Mouse (Mus musculus) CH12.LX (cell line): ENCODE data around the gene Uba3. TPM values are rescaled to one million over a fixed set of nuclear protein-coding genes. Genes with fewer than 3 reads are reported as not detected.

ENCODE experiments used
- DNase-seq: peaks from one replicate; pipeline ENCODE4 v3.0.0-alpha.2; 2013; ENCODE audit errors: extremely low read depth
- H3K27ac ChIP-seq: 2 replicates; pipeline ENCODE4 v1.5.1; 2012; ENCODE audit warnings: low read depth, mild to moderate bottlenecking, control low read depth, moderate library complexity; ENCODE audit not compliant: insufficient read depth
- H3K27me3 ChIP-seq: replicated peaks from 2 replicates; pipeline ENCODE3; 2012; ENCODE audit warnings: inconsistent platforms
- H3K36me3 ChIP-seq, 2 experiments: replicated peaks in 1 of 2; 2 replicates each; pipeline versions ENCODE3 to v1.6.1; 2012; ENCODE audit warnings: inconsistent platforms in 1 of 2, low read length in 1 of 2, mild to moderate bottlenecking in 1 of 2, mixed read lengths in 1 of 2, moderate library complexity in 1 of 2; ENCODE audit not compliant: control insufficient read depth in 1 of 2, insufficient read depth in 1 of 2
- H3K4me1 ChIP-seq, 2 experiments: 2 replicates each; pipeline ENCODE4 v1.6.1; 2012; ENCODE audit warnings: inconsistent platforms in 1 of 2, moderate library complexity in 1 of 2; ENCODE audit not compliant: insufficient read depth in 2 of 2, control insufficient read depth in 1 of 2
- H3K4me2 ChIP-seq: 2 replicates; pipeline ENCODE4 v1.6.1; 2012; ENCODE audit warnings: low read depth, mild to moderate bottlenecking, control low read depth; ENCODE audit not compliant: poor library complexity, insufficient read depth, severe bottlenecking
- H3K4me3 ChIP-seq, 3 experiments: fragments of 150-350 bp in 1 of 3; sonication (generic) in 1 of 3; replicated peaks in 1 of 3; 2 replicates each; pipeline versions ENCODE3 to v1.5.1; 2011 to 2012; ENCODE audit warnings: low read depth in 2 of 3, low read length in 2 of 3, mild to moderate bottlenecking in 2 of 3, moderate library complexity in 2 of 3, control low read depth in 1 of 3, improper control_type of control experiment in 1 of 3, inconsistent platforms in 1 of 3, mixed read lengths in 1 of 3; ENCODE audit not compliant: poor library complexity in 1 of 3
- H3K79me2 ChIP-seq: replicated peaks from 2 replicates; pipeline ENCODE4 v1.6.1; 2012; ENCODE audit warnings: mild to moderate bottlenecking, moderate library complexity; ENCODE audit not compliant: control insufficient read depth, poor library complexity, insufficient read depth, severe bottlenecking; ENCODE audit errors: extremely low read depth
- H3K9ac ChIP-seq: 2 replicates; pipeline ENCODE4 v1.6.1; 2012; ENCODE audit warnings: low read depth, mild to moderate bottlenecking, control low read depth, moderate library complexity; ENCODE audit not compliant: insufficient read depth
- H3K9me3 ChIP-seq: replicated peaks from 2 replicates; pipeline ENCODE3; 2012; ENCODE audit warnings: low read length, inconsistent platforms, mixed read lengths
- BHLHE40 ChIP-seq: IDR thresholded peaks from 2 replicates; pipeline ENCODE4 v1.6.1; 2011; ENCODE audit warnings: mild to moderate bottlenecking, low read depth, low read length, improper control_type of control experiment
- CHD1 ChIP-seq: IDR thresholded peaks from 2 replicates; pipeline ENCODE4 v1.6.1; 2012; ENCODE audit warnings: low read depth, low read length, improper control_type of control experiment, inconsistent platforms
- CHD2 ChIP-seq: IDR thresholded peaks from 2 replicates; pipeline ENCODE4 v1.6.1; 2011; ENCODE audit warnings: low read length, improper control_type of control experiment
- CTCF ChIP-seq, 2 experiments: IDR thresholded peaks in 1 of 2; conservative IDR thresholded peaks in 1 of 2; 2 replicates each; pipeline ENCODE4 v1.5.1; 2011 to 2012; ENCODE audit warnings: low read depth in 2 of 2, low read length in 2 of 2, improper control_type of control experiment in 1 of 2, inconsistent platforms in 1 of 2, mild to moderate bottlenecking in 1 of 2, moderate library complexity in 1 of 2
- E2F4 ChIP-seq: IDR thresholded peaks from 2 replicates; pipeline ENCODE4 v1.6.1; 2011; ENCODE audit warnings: low read depth, low read length, improper control_type of control experiment; ENCODE audit not compliant: insufficient replicate concordance
- ELF1 ChIP-seq: IDR thresholded peaks from 2 replicates; pipeline ENCODE4 v1.6.1; 2014; ENCODE audit warnings: low read depth, mild to moderate bottlenecking, inconsistent platforms, low read length, improper control_type of control experiment
- EP300 ChIP-seq: IDR thresholded peaks from 2 replicates; pipeline ENCODE4 v1.6.1; 2011; ENCODE audit warnings: low read length, improper control_type of control experiment
- ETS1 ChIP-seq: conservative IDR thresholded peaks from 2 replicates; pipeline ENCODE4 v1.6.1; 2012; ENCODE audit warnings: low read depth, mild to moderate bottlenecking, inconsistent platforms, low read length, improper control_type of control experiment, moderate library complexity
- GABPA ChIP-seq: IDR thresholded peaks from 2 replicates; pipeline ENCODE4 v1.6.1; 2012; ENCODE audit warnings: low read depth, low read length, improper control_type of control experiment, inconsistent platforms; ENCODE audit not compliant: insufficient replicate concordance
- HCFC1 ChIP-seq: IDR thresholded peaks from 2 replicates; pipeline ENCODE4 v1.6.1; 2012; ENCODE audit warnings: low read depth, mild to moderate bottlenecking, inconsistent platforms, low read length, improper control_type of control experiment
- IRF4 ChIP-seq: IDR thresholded peaks from 2 replicates; pipeline ENCODE4 v1.6.1; 2014; ENCODE audit warnings: low read depth, mild to moderate bottlenecking, inconsistent platforms, low read length, improper control_type of control experiment
- JUN ChIP-seq: IDR thresholded peaks from 2 replicates; pipeline ENCODE4 v1.6.1; 2011; ENCODE audit warnings: low read depth, mild to moderate bottlenecking, low read length, improper control_type of control experiment, moderate library complexity; ENCODE audit not compliant: insufficient read depth
- JUND ChIP-seq: conservative IDR thresholded peaks from 2 replicates; pipeline ENCODE4 v1.6.1; 2011; ENCODE audit warnings: low read depth, low read length, improper control_type of control experiment
- KAT2A ChIP-seq: IDR thresholded peaks from 2 replicates; pipeline ENCODE4 v1.6.1; 2012; ENCODE audit warnings: low read length, improper control_type of control experiment, inconsistent platforms; ENCODE audit not compliant: insufficient replicate concordance
- MAFK ChIP-seq: IDR thresholded peaks from 2 replicates; pipeline ENCODE4 v1.6.1; 2011; ENCODE audit warnings: low read length, improper control_type of control experiment; ENCODE audit not compliant: insufficient replicate concordance
- MAX ChIP-seq: IDR thresholded peaks from 2 replicates; pipeline ENCODE4 v1.6.1; 2011; ENCODE audit warnings: low read length, improper control_type of control experiment
- MAZ ChIP-seq: IDR thresholded peaks from 2 replicates; pipeline ENCODE4 v1.6.1; 2012; ENCODE audit warnings: low read depth, mild to moderate bottlenecking, inconsistent platforms, low read length, improper control_type of control experiment, moderate library complexity
- MEF2A ChIP-seq: IDR thresholded peaks from 2 replicates; pipeline ENCODE4 v1.6.1; 2014; ENCODE audit warnings: low read depth, mild to moderate bottlenecking, inconsistent platforms, low read length, improper control_type of control experiment, borderline replicate concordance
- MXI1 ChIP-seq: IDR thresholded peaks from 2 replicates; pipeline ENCODE4 v1.6.1; 2011; ENCODE audit warnings: mild to moderate bottlenecking, low read depth, low read length, improper control_type of control experiment
- MYC ChIP-seq: IDR thresholded peaks from 2 replicates; pipeline ENCODE4 v1.6.1; 2011; ENCODE audit warnings: low read depth, mild to moderate bottlenecking, improper control_type of control experiment, low read length
- NELFE ChIP-seq: IDR thresholded peaks from 2 replicates; pipeline ENCODE4 v1.6.1; 2011; ENCODE audit warnings: low read depth, low read length, improper control_type of control experiment
- NRF1 ChIP-seq: IDR thresholded peaks from 2 replicates; pipeline ENCODE4 v1.6.1; 2014; ENCODE audit warnings: low read depth, mild to moderate bottlenecking, inconsistent platforms, low read length, improper control_type of control experiment, moderate library complexity
- PAX5 ChIP-seq: IDR thresholded peaks from 2 replicates; pipeline ENCODE4 v1.6.1; 2012; ENCODE audit warnings: low read length, inconsistent platforms, mixed read lengths
- POLR2A ChIP-seq: IDR thresholded peaks from 2 replicates; pipeline ENCODE4 v1.6.1; 2011; ENCODE audit warnings: low read depth, mild to moderate bottlenecking, improper control_type of control experiment, low read length
- POLR2AphosphoS2 ChIP-seq: IDR thresholded peaks from 2 replicates; pipeline ENCODE4 v1.6.1; 2011; ENCODE audit warnings: low read depth, low read length, improper control_type of control experiment
- RAD21 ChIP-seq: IDR thresholded peaks from 2 replicates; pipeline ENCODE4 v1.6.1; 2011; ENCODE audit warnings: low read depth, mild to moderate bottlenecking, low read length, improper control_type of control experiment, moderate library complexity
- RCOR1 ChIP-seq: conservative IDR thresholded peaks from 2 replicates; pipeline ENCODE4 v1.6.1; 2012; ENCODE audit warnings: low read depth, mild to moderate bottlenecking, inconsistent platforms, low read length, improper control_type of control experiment
- SIN3A ChIP-seq: IDR thresholded peaks from 2 replicates; pipeline ENCODE4 v1.6.1; 2012; ENCODE audit warnings: low read length, improper control_type of control experiment, inconsistent platforms
- SMC3 ChIP-seq: IDR thresholded peaks from 2 replicates; pipeline ENCODE4 v1.6.1; 2011; ENCODE audit warnings: low read depth, low read length, improper control_type of control experiment
- TBP ChIP-seq: conservative IDR thresholded peaks from 2 replicates; pipeline ENCODE4 v1.6.1; 2011; ENCODE audit warnings: low read depth, low read length, improper control_type of control experiment
- TCF12 ChIP-seq: IDR thresholded peaks from 2 replicates; pipeline ENCODE4 v1.6.1; 2014; ENCODE audit warnings: low read depth, mild to moderate bottlenecking, inconsistent platforms, low read length, improper control_type of control experiment
- UBTF ChIP-seq: IDR thresholded peaks from 2 replicates; pipeline ENCODE4 v1.6.1; 2012; ENCODE audit warnings: low read depth, mild to moderate bottlenecking, inconsistent platforms, low read length, improper control_type of control experiment, moderate library complexity
- USF1 ChIP-seq: IDR thresholded peaks from 2 replicates; pipeline ENCODE4 v1.6.1; 2014; ENCODE audit warnings: low read depth, mild to moderate bottlenecking, inconsistent platforms, low read length, improper control_type of control experiment
- USF2 ChIP-seq: conservative IDR thresholded peaks from 2 replicates; pipeline ENCODE4 v1.6.1; 2011; ENCODE audit warnings: low read depth, low read length, improper control_type of control experiment
- ZC3H11A ChIP-seq: IDR thresholded peaks from 2 replicates; pipeline ENCODE4 v1.6.1; 2012; ENCODE audit warnings: low read depth, mild to moderate bottlenecking, inconsistent platforms, low read length, improper control_type of control experiment
- ZKSCAN1 ChIP-seq: IDR thresholded peaks from 2 replicates; pipeline ENCODE4 v1.6.1; 2012; ENCODE audit warnings: low read depth, inconsistent platforms, low read length, improper control_type of control experiment, borderline replicate concordance
- ZMIZ1 ChIP-seq: IDR thresholded peaks from 2 replicates; pipeline ENCODE4 v1.6.1; 2012; ENCODE audit warnings: low read depth, mild to moderate bottlenecking, inconsistent platforms, low read length, improper control_type of control experiment
- ZNF384 ChIP-seq: IDR thresholded peaks from 2 replicates; pipeline ENCODE4 v1.6.1; 2012; ENCODE audit warnings: low read depth, low read length, improper control_type of control experiment, inconsistent platforms
- dilution Hi-C: fragments of 300-500 bp; cut with MboI; formaldehyde crosslinking; loops from 2 replicates; pipeline ENCODE4 v1.14.3; 2020; ENCODE audit warnings: low sequenced_read_pairs; ENCODE audit not compliant: extremely low pct_unique_long_range_greater_than_20kb, extremely low pct_ligation_motif_present
- in situ Hi-C: fragments of 300-500 bp; cut with MboI; formaldehyde crosslinking; loops from 3 replicates; pipeline ENCODE4 v1.14.3; 2019; ENCODE audit warnings: low sequenced_read_pairs, low pct_ligation_motif_present, low pct_unique_long_range_greater_than_20kb, mixed read lengths
- polyA plus RNA-seq: library from polyadenylated mRNA; unstranded; fragments of >175 nt; gene quantifications from 2 replicates; pipeline ENCODE4 v1.2.1, GENCODE M21; 2012; ENCODE audit warnings: low read depth; ENCODE audit not compliant: insufficient read length
- total RNA-seq, 2 experiments: library from RNA; depleted of rRNA; stranded (reverse); fragments of 300-350 nt in 1 of 2; fragments of >200 nt in 1 of 2; gene quantifications; 2 replicates each; pipeline ENCODE4 v1.2.3; 2012 to 2014

Uba3 gene
- total and polyA plus RNA-seq, 3 experiments, result 52.7 to 106 (median 55.6) TPM

DNA sequence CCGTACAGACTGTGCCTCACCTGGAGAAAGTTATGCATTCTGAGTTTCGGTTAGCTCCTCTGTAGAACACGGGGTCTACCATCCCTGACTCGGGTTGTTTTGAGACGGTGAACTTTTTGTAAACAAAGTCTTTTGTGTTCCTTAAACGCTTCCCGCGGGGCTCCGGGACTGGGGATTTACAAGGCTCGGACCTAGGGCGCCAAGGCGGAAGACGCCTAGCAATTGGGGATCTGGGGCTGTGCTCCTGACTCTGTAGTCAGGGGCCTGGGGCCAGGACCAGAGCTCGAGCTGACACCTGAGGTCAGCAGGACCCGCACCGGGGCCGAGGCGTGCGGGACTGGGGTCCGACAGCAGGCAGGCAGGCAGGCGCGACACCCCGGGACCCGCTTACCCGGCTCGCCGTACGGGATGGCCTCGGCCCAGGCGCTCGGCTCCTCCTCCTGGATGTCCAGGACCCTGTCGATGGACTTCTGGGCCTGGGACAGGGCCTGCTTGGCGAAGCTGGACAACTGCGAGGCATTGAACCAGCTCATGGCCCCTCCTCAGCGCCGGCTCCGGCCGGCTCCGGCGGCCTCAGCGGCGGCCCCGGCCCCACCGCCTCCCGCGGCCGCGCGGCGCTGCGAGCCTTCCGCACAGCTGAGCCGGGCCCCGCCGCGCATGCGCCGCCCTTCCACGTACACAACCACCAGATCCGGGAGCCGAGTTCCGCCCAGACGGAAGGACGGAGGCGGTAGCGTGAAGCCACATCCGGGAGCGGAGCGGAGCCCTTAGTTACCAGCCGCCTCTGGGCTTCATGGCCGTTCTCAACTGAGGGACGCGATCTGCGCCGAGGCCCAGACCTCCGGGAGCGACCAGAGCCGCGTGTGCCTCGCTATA lies 26.7 kb downstream of the Uba3 start, which contains the start of gene Tmf1:
TSS of gene Tmf1 (minus strand) at position 632 of the 876 bp plus-strand sequence.
- in situ Hi-C loops, result no loop called here
- peak within 1 kb of the TSS; percentile 93 for H3K4me2 ChIP-seq
- peak; percentile 93 for DNase-seq

GRCm38 (mm10) chr6:97175716-97176115 lies 29.7 kb downstream of the Uba3 start:
- Histone ChIP-seq H3K27me3 (no peaks in the 10 kb centered on the region), H3K9me3 (no peaks in the 10 kb centered on the region), H3K4me1 (peaks cover 2 to 41% of the 10 kb centered on the region in 2 experiments; a peak in 3 of 4 replicates), H3K9ac (peak overlapping the region; percentile 44; the same call in 1 of the 2 replicates), H3K36me3 (peaks cover 12 to 43% of the 10 kb centered on the region in 2 experiments), H3K4me2 (peak overlapping the region; percentile 64), H3K27ac (peak overlapping the region; percentile 18), H3K79me2 (peaks cover 32% of the 10 kb centered on the region), H3K4me3 (peak overlapping the region; percentile 37 to 95 (median 75))
- no peak for DNase-seq
- dilution Hi-C loops, result no loop called here
- TF ChIP-seq NRF1, result no peak
- TF ChIP-seq MEF2A, result no peak
- TF ChIP-seq JUN, result no peak
- TF ChIP-seq CTCF (conservative IDR thresholded peaks at IDR 0.05 in 1 of 2, IDR thresholded peaks at IDR 0.05 in 1 of 2; ENCODE audit: low read depth in 2 of 2, low read length in 2 of 2), result no peak
- no peak for TF ChIP-seq TBP
- no peak for TF ChIP-seq MAFK
- TF ChIP-seq PAX5, result no peak
- no peak for TF ChIP-seq CHD1
- TF ChIP-seq GABPA, result no peak
- TF ChIP-seq JUND, result no peak
- no peak for TF ChIP-seq RAD21
- no peak for TF ChIP-seq RCOR1
- TF ChIP-seq USF1, result no peak
- TF ChIP-seq UBTF, result no peak
- TF ChIP-seq BHLHE40, result no peak
- in situ Hi-C loops, result no loop called here

More for the DNA sequence above, 26.7 kb downstream of the Uba3 start, which contains the start of gene Tmf1:
- no peaks in the 10 kb centered on the region for H3K9me3 ChIP-seq
- peak; percentile 81; the same call in 1 of the 2 replicates for TF ChIP-seq UBTF
- no peak for TF ChIP-seq MEF2A
- peak; percentile 59; the same call in 1 of the 2 replicates for TF ChIP-seq MXI1
- no peak for TF ChIP-seq ZKSCAN1
- TF ChIP-seq ZNF384, result no peak
- no peak for TF ChIP-seq USF1
- peak; percentile 97 for TF ChIP-seq NRF1
- TF ChIP-seq RAD21, result no peak
- no peak for TF ChIP-seq BHLHE40
- TF ChIP-seq ZMIZ1, result no peak; the same call in 1 of the 2 replicates
- TF ChIP-seq MAX, result 0 out of 2 replicates have a peak, but pooled peaks have one; percentile 1
- TF ChIP-seq ZC3H11A, result no peak
- no peak for TF ChIP-seq SMC3
- TF ChIP-seq CTCF (conservative IDR thresholded peaks at IDR 0.05 in 1 of 2, IDR thresholded peaks at IDR 0.05 in 1 of 2; ENCODE audit: low read depth in 2 of 2, low read length in 2 of 2), result no peak
- no peak for TF ChIP-seq E2F4
- TF ChIP-seq ELF1, result peak; percentile 93
- no peak; the same call in 1 of the 2 replicates for TF ChIP-seq POLR2AphosphoS2
- no peak for TF ChIP-seq MYC
- no peak for TF ChIP-seq EP300
- TF ChIP-seq PAX5, result no peak
- peak; percentile 22; the same call in 1 of the 2 replicates for TF ChIP-seq ETS1
- TF ChIP-seq KAT2A, result 0 out of 2 replicates have a peak, but pooled peaks have one; percentile 52
- peak; percentile 68 for TF ChIP-seq TBP
- TF ChIP-seq RCOR1, result no peak
- no peak for TF ChIP-seq MAZ
- no peak; the same call in 1 of the 2 replicates for TF ChIP-seq IRF4
- peak; percentile 82 for TF ChIP-seq TCF12
- TF ChIP-seq NELFE, result peak; percentile 93; the same call in 1 of the 2 replicates
- peak; percentile 71; the same call in 1 of the 2 replicates for TF ChIP-seq SIN3A
- no peak for TF ChIP-seq USF2
- peak; percentile 95 for TF ChIP-seq POLR2A
- no peak for TF ChIP-seq CHD2
- TF ChIP-seq GABPA, result no peak
- TF ChIP-seq MAFK, result no peak
- TF ChIP-seq CHD1, result no peak
- TF ChIP-seq JUN, result no peak
- TF ChIP-seq JUND, result no peak
- TF ChIP-seq HCFC1, result peak; percentile 79
- peak within 1 kb of the TSS; percentile 85 for H3K27ac ChIP-seq
- H3K4me3 ChIP-seq, result peak within 1 kb of the TSS; percentile 75 to 95 (median 92)
- peaks cover 30% of the 10 kb centered on the region for H3K79me2 ChIP-seq
- H3K36me3 ChIP-seq, result peaks cover 5 to 26% of the 10 kb centered on the region in 2 experiments
- H3K27me3 ChIP-seq, result no peaks in the 10 kb centered on the region
- peaks cover 2 to 54% of the 10 kb centered on the region in 2 experiments; a peak in 3 of 4 replicates for H3K4me1 ChIP-seq
- dilution Hi-C loops, result no loop called here
- peak within 1 kb of the TSS; percentile 90 for H3K9ac ChIP-seq
